Mouse (Mus musculus) kidney, adult 2 months (tissue): Measurements from ENCODE around the gene Dyx1c1.

Experiments used
- CTCF ChIP-seq: fragments of 200-500 bp; conservative IDR thresholded peaks from 2 replicates; pipeline ENCODE4 v1.5.1; 2011; ENCODE audit warnings: low read depth, mild to moderate bottlenecking, control low read depth, low read length, moderate library complexity, mixed read lengths; ENCODE audit not compliant: insufficient read depth, insufficient read length
- POLR2A ChIP-seq: fragments of 200-500 bp; IDR thresholded peaks from one replicate; pipeline ENCODE4 v1.6.1; 2011; ENCODE audit warnings: low read depth, low read length, control low read depth

- no peak for TF ChIP-seq CTCF
- no peak for TF ChIP-seq POLR2A
These were observed 29.1 kb downstream of the Dyx1c1 start for GRCm38 (mm10) chr9:72987703-72988102.
